Mouse (Mus musculus) R1 (cell line): ENCODE results near the gene Gm2056.
A peak's percentile ranks its signal among the peaks of the same experiment; 100 is the strongest.
"Not testable (repeated sequence)": the region's sequence is repeated elsewhere in the genome, so short reads cannot be mapped to it uniquely, and the experiment has no call there.

Experiments
- DNase-seq: peaks from one replicate; pipeline ENCODE4 v3.0.0-alpha.2; 2018; ENCODE audit warnings: low read depth, low spot score

The Gm2056 gene

GRCm38 (mm10) chr12:88026704-88027103, at the start of gene Gm2056:
Gene Gm2056 (plus strand): TSS chr12:88027004.
- DNase-seq = not testable (repeated sequence)

DNA sequence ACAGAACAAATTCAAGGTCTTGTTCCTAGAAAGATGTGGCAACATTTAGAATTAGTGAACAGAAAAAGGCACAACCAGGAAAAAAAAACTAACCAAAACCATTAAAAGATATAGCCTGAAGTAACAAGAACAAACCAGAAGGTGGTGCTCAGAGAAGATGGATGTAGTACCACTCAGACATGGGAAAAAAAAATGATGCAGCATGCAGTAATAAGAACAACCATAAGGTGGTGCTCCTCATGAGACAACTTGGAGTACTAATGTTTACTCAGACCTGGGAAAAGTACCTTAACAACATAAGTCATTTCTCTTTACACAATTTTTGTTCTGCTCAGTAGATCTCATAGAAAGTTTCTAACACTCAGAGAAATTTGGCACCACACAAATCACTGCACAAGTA, 42.8 kb upstream of the Gm2056 start:
- DNase-seq = peak; percentile 70

DNA sequence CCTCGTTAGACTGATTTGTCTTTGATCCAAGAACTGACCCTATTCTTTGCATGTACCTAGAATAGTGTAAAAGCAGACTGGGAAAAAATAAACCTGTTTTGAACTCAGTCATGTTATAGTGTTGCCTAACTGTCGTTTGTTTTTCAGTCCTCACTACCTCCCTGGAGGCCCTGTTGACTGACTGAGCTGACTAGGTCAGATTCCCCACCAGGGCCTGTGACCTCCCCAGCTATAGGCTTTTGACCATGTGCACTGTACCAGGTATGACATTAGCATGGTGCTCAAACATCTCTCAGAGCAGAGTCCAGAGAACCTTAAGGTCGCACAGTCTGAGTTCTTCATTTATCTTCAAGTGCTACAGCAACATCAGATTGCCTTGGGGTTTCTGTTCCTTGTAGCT, 22.7 kb upstream of the Gm2056 start:
- not testable (repeated sequence) for DNase-seq

DNA sequence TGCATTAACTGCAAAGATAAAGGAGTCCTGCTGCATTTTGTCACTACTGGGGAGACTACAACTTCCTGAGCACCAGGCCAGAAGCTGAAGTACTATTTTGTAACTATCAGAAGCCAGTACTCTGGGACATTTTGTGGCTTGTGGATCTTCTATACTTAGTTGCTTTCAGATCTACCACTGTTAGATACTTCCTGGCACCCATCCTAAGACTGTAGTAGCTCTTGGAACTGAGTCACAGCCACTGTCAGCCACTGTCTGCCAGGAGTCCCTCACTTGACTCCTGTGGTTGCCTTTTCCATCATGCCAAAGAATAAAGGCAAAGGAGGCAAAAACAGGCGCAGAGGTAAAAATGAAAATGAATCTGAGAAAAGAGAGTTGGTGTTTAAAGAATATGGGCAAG, 15.3 kb upstream of the Gm2056 start, which contains the start of gene Gm2075:
Gm2075 (plus strand) TSS at position 301 of the 400 bp plus-strand sequence.
- DNase-seq = not testable (repeated sequence)

GRCm38 (mm10) chr12:88018671-88019070, 8.1 kb upstream of the Gm2056 start, which contains the start of gene Gm6803:
Gene Gm6803 (minus strand): TSS chr12:88018771.
- DNase-seq = not testable (repeated sequence)

- not testable (repeated sequence) for DNase-seq
These were observed 5.4 kb downstream of the Gm2056 start for GRCm38 (mm10) chr12:88032250-88032649.

DNA sequence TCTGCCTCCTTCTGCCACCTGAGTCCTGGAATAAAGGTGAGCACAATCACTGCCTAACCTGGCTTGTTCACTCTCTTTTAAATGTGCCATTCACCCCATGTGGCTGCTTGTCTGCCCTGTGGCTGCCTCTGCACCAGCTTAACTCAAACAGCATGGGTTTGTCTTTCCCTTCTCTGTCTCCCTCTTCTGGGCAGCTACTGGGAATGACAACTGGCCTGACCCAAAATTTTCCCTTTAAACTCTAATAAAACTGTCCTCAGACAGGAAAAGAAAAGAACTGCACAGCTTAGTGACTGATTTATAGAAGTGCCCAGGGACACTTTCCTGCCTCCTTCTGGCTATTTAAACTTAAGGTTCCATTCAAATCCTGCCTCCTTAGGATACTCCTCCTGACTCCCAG, 12.3 kb downstream of the Gm2056 start:
- peak; percentile 31 for DNase-seq

DNA sequence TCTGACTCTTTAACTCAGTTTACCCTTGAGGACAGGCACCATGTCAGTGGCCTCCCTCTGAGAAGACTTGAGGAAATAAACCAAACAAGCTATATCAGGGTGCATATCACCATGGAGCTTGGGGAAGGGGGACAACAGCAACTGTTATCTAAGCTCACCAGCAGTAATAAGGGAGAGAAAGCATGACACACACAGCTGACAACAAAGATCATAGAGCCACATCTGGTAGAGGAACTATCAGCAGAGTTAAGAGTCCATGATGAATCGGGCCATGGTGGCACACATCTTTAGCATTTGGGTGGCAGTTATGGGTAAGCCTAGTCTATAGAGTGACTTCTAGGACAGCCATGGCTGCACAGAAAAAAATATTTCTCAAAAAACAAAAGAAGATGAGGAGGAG, 12.9 kb downstream of the Gm2056 start:
- DNase-seq = not testable (repeated sequence)

DNA sequence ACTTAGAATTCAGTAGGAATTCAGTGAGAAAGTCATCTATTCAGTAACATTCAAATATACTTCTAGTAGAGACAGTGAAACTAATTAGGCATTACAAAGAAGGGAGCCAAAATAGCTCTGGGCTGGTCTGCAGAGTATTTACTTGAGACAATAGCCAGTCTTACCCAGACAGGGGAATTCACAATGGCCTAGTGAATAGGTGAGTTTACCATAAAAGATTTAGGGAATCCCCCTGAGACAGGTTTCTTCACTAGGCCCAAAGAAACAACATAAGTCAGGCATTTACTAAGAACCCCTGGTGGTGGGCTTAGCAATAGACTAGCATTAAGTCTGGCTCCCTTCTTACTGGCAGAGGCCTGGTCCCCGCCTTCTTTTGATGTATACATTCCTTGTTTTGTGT, 18.4 kb downstream of the Gm2056 start:
- peak; percentile 96 for DNase-seq
